Mouse (Mus musculus): ENCODE results near the gene Fam43a.
A peak's percentile ranks its signal among the peaks of the same experiment; 100 is the strongest.

Gene Fam43a

DNA sequence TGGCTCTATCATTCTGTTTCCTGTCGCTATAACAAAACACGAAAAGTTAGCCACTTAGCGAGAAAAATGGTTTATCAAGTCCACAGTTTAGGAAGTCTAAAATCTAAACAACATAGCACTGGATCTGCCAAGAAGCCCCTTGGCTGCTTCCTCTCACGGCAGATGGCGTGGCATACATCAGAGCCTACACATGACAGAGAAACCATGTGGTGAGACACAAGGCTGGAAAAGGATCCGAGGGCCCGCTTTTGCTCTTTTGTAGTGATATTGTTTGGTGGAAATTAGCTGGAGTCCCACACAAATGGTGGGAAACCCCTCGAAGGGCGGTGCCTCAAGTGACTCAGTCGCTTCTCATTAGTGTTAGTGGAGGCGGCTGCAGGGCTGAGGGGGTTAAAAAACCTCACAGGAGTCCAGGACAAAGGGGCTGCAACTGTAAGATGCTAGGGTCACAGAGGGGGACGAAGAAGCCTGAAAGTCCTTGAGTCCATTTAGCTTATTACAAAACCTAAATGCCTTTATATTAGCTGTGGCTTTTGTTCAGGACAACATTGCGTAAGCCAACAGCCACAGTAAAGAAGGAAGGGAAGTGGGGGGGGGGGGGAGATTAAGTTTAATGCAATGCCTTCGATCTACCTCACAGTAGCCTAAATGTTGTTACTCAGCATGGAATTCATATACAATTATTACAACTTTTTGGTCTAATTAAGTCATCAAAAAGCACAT, 3.5 kb upstream of the Fam43a start:
- DNase-seq: no peak

GRCm38 (mm10) chr16:30596959-30597681, 2.4 kb upstream of the Fam43a start:
- peak; percentile 85 for DNase-seq

DNA sequence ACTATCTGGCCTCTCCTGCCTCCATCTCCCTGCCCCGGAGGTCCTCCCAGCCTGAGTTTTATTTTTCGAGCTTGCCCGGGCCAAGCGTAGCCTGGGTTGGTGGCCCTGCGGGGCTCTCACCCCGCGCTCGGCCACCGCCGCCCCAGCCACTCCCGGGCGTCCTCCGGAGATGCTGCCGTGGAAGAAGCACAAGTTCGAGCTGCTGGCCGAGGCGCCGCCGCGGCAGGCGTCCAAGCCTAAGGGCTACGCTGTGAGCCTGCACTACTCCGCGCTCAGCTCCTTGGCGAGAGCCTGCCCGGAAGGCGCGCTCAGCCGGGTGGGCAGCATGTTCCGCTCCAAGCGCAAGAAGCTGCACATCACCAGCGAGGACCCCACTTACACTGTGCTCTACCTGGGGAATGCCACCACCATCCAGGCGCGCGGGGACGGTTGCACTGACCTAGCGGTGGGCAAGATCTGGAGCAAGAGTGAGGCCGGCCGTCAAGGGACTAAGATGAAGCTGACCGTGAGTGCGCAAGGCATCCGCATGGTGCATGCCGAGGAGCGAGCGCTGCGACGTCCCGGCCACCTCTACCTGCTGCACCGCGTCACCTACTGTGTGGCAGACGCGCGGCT, 1.0 kb downstream of the Fam43a start:
- peak; percentile 43 for DNase-seq

GRCm38 (mm10) chr16:30601046-30601832, 1.7 kb downstream of the Fam43a start:
- DNase-seq: peak; percentile 29

- DNase-seq: peak; percentile 20
Observed at GRCm38 (mm10) chr16:30601946-30602345, 2.4 kb downstream of the Fam43a start.

DNA sequence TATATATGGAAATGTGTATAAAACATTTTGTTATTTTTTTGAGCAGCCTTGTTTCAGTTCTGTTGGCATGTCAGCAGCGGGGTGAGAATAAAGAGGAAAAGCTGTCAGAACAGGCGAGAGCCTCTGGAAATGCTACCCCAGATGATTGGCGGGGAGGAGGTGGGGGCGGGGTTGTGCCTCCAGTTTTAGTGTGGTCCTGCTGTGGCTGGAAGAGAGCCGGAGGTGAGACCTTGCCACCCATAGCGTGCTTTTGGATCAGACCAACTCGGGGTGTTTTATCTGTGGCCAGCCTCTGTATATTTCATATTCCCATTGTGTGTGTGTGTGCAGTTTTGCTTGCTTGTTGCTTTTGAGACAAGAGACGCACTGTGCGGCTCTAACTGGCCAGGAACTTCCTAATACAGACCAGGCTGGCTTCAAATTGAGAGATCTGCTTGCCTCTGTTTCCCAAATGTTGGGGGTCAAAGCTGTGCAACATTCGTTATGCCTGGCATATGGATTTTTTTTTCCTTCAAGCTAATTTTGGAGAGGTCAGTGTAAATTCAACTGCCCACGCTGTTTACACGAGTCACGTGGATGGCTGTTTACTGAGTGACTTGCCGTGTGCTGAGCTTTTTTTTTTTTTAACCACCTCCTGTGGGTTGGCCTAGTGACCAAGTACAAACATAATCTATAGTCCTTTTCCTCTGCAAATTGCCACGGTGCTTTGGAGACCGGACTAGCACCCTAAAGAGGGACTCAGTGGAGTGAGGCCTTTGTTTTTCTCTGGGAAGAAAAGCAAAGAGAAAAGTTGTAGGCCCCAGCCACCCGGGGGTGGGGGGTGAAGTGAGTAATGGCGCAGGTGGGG, 3.4 kb downstream of the Fam43a start:
- DNase-seq: no peak

GRCm38 (mm10) chr16:30603531-30603842, 4.0 kb downstream of the Fam43a start:
- peak; percentile 39 for DNase-seq

DNA sequence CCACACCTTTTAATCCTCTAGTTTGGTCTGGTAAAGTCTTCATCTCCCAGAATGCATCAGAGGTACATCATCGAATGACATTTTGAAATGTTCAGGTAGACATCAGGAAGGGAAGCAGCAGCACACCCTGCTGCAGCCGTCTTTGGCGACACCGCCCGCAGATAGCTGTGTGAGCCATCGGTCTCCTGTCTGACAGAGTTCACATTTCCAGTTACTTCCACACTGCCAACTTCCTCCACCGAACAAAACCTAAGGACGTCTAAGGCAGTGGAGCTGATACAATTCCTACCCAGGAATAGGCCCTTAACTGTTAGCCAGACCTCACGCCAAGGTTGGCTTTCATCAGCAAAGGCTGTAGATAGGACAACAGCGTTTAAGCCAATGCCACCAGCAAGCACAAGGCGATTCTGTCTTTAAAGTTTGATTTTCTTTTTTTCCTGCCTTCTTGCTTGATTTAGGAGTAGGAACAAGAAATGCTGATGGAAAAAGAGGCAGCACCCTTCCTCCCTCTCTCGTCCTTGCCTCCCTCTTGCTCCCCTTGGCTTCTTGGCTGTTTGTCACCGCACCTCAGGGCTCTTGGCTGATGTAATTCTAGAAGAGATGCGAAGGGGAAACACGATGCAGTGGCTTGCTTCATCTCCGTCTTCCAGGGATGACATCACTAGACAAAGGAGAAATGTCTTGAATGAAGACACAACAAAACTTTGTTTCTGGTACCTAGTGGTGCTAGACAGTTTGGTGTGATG, 4.7 kb downstream of the Fam43a start:
- no peak for DNase-seq

- no peak for DNase-seq
Observed at GRCm38 (mm10) chr16:30604807-30605137, 5.2 kb downstream of the Fam43a start.

DNA sequence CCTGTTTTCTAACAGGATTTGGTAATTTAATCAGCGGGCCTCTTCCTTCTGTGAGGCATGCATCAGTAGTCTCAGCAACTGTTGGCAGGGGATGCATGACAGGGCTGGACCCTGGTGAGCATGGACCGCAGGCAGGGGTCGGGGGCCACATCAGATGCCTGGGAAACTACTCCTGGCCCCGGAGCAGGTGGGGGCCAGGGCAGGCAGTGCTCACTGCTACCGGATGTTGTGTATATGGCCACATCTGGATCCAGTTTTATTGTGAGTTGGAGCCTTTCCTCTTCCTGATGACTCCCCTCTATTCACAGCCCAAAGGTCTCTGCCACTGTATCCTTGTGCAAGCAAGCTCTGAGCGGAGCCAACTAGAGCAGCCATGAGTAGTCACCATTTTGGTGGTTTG, 6.0 kb downstream of the Fam43a start:
- no peak for DNase-seq

DNA sequence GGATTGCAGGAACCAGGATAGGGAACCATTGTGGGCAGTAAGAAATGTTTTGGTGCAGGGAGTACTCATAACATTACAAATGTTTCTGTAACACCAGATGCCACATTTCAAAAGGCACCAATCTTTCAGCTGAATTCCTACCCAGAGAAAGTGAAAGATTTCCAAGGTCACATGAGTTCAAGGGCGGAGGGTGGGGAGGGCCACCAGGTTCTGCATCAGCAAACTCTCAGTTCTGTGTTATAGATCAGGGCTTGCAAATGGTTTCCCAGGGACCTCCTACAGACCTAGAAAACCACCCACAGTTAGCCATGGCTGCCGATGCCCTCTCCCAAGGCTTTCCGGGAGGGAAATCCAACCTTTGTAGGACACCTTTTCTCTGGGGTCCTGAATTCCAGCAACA, 8.3 kb downstream of the Fam43a start:
- DNase-seq: no peak

GRCm38 (mm10) chr16:30611331-30611730, 11.8 kb downstream of the Fam43a start:
- DNase-seq: no peak

- DNase-seq: no peak
Observed at GRCm38 (mm10) chr16:30613122-30613521, 13.6 kb downstream of the Fam43a start.

DNA sequence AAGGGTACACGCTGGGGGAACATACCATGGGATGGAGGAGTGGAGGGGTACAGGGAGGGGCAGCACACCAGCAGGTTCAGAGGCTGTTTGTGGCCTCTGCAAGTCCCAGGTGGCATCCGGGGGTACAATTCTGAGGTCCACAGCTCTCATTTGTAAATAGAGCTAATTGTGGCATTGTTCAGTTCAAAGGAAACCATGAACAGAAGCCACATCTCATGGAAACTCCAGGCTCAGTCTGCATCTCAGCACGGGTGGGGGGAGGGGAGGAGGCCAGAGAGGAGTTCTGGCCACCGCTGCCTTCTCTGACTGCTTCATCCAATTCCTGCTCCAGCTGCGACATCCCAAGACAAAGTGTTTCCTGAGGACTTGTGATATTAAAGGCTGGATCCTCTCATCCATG, 14.6 kb downstream of the Fam43a start:
- DNase-seq: no peak

DNA sequence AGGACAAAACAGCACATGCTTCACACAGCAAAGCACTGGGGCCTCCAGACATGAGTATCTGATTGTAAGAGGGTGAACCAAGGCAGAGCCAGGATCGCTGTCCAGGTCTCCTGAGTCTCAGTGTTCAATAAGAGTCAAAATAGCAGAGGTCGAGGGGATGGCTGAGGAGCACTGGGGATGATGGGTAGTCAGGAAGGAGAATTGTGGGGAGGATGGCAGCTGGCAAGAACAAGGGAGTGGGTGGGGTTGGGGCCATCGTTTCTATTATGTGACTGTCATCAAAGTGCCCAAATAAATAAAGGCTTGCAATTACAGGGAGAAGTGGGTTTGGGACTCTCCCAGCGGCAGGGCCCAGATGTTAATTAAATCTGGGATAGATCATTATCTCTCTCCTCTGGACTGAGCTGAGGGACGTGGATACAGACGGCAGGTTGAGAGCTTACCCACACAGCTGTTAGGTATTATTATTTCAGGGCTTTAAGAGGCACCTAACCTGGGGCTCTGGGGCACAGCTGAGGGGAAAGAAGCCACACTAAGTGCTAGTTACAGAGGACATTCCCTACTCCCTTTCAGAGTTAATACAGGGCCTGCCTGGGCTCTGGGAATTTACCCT, 15.3 kb downstream of the Fam43a start:
- DNase-seq: no peak

- DNase-seq: no peak
Observed at GRCm38 (mm10) chr16:30616281-30616680, 16.8 kb downstream of the Fam43a start.

- DNase-seq: no peak
Observed at GRCm38 (mm10) chr16:30623645-30624044, 24.1 kb downstream of the Fam43a start.

DNA sequence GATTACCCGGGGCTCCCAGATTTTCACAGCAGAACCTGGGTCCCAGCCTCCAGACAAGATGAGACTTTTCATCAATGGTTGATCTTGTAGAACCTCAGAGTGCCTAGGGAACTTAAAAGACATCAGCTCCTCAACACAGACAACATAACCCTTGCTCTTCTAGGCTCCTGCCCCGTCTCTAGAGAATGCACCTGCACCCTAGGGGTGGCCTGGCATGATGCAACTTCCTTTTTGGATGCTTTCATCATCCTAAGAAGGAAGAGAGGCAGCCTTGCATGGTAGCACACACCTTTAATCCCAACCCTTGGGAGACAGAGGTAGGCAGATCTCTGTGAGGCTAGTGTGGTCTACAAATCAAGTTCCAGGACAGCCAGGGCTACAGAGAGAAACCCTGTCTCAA, 25.1 kb downstream of the Fam43a start:
- no peak for DNase-seq

DNA sequence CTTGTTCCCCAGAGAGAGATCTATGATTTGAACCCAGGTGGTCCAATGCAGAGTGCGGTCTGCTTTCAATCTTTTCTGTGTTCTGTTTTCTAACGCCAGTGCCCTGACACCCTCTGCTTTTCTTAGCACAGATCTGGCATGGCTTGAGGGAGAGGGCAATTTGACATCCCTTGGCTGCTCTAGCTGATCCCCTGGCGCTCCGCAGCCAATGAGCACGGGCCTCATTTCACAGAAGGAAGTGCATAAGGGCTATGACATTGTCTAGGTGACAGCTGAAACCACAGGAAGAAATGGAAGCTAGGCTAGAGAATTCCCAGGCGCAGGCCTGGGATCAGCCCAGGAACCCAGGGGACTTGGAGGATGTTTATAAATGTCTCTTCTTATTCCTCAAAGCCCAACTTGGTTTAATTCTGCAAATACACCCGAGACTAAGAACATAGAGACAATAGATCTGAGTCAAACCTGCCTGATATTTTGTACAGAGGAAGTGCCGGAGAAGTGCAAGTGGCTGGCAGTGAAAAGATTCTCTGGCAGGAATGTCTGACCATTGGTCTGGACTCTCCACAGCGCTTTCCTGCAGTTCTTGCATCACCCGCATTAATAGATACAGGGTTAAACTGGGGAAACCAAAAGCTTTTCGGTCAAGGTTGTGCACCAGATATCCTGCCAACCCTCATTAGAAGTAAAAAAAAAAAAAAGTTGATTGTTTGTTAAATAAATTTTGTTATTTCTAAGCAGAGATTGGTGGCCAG, 28.2 kb downstream of the Fam43a start:
- DNase-seq: no peak

- no peak for DNase-seq
Observed at GRCm38 (mm10) chr16:30628401-30628800, 28.9 kb downstream of the Fam43a start.

- no peak for DNase-seq
Observed at GRCm38 (mm10) chr16:30629509-30629908, 30.0 kb downstream of the Fam43a start.
